Mouse (Mus musculus) ES-E14 (cell line): ENCODE measurements around the gene Cyp4a30b.
"Not testable (repeated sequence)": the region's sequence is repeated elsewhere in the genome, so short reads cannot be mapped to it uniquely, and the experiment has no call there.

Experiments used
- CHD2 ChIP-seq: IDR thresholded peaks from 2 replicates; pipeline ENCODE4 v1.6.1; 2014; ENCODE audit warnings: mild to moderate bottlenecking, low read depth, low read length, inconsistent platforms
- HCFC1 ChIP-seq: IDR thresholded peaks from 2 replicates; pipeline ENCODE4 v1.6.1; 2012; ENCODE audit warnings: low read length, inconsistent platforms, borderline replicate concordance; ENCODE audit not compliant: insufficient read depth
- MAFK ChIP-seq: IDR thresholded peaks from 2 replicates; pipeline ENCODE4 v1.6.1; 2014; ENCODE audit warnings: mild to moderate bottlenecking, low read depth, low read length, inconsistent platforms; ENCODE audit not compliant: insufficient read depth
- ZNF384 ChIP-seq: IDR thresholded peaks from 2 replicates; pipeline ENCODE4 v1.6.1; 2012; ENCODE audit warnings: low read depth, low read length, inconsistent platforms

- TF ChIP-seq HCFC1, MAFK, CHD2, ZNF384: not testable (repeated sequence)
Measured at GRCm38 (mm10) chr4:115473585-115473984, 21.2 kb downstream of the Cyp4a30b start.
